Mouse (Mus musculus): ENCODE data around the gene Paqr4. TPM values are rescaled to one million over a fixed set of nuclear protein-coding genes. Genes with fewer than 3 reads are reported as not detected.

The Paqr4 gene
- total and polyA plus RNA-seq, 2 experiments from 2014 or later = 13.6 to 21.7 TPM

DNA sequence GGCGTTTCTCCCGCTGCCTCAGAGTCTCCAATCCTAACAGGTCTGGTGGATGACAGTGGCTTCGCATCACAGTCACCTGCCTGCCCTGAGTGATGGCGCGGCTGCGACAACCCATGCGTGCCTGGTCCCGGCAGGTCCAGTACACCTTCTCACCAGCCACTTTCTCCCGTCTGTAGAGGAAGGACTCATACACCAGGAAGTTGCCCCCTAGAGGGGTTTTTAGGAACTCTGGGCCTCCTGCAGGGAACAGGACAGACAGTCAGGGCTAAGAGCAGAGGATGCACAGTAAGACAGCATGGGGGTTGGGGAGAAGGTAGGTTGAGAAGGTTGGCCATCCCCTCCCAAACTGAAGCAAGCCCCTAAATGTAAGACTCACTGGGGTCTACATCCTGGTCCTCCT, 19.6 kb upstream of the Paqr4 start:
- 95% methylated on average over 9 of the region's 9 CpGs for WGBS
- Histone ChIP-seq H3K27ac (ENCODE audit: low read depth) (no peak overlapping the region), H3K4me3 (ENCODE audit: low read depth, low read length) (no peak overlapping the region), H3K27me3 (ENCODE audit: control insufficient read depth, insufficient read depth, low read length) (no peaks in the 10 kb centered on the region), H3K4me2 (ENCODE audit: low read depth, low read length) (no peak overlapping the region), H3K36me3 (replicated peaks; ENCODE audit: control insufficient read depth, insufficient read depth, low read length) (peaks cover 56% of the 10 kb centered on the region), H3K9me3 (replicated peaks; ENCODE audit: control insufficient read depth, low read length) (no peaks in the 10 kb centered on the region), H3K4me1 (ENCODE audit: control insufficient read depth, insufficient read depth) (no peaks in the 10 kb centered on the region), H3K9ac (replicated peaks; ENCODE audit: low read depth, low read length) (no peak overlapping the region)
- TF ChIP-seq CTCF (IDR thresholded peaks at IDR 0.05; ENCODE audit: low read depth) = no peak
- no peak for TF ChIP-seq EP300 (IDR thresholded peaks at IDR 0.05; ENCODE audit: low read depth)
- no peak for DNase-seq (ENCODE audit: low spot score)
- no peak for ATAC-seq (ENCODE audit: insufficient read depth, low read depth)

DNA sequence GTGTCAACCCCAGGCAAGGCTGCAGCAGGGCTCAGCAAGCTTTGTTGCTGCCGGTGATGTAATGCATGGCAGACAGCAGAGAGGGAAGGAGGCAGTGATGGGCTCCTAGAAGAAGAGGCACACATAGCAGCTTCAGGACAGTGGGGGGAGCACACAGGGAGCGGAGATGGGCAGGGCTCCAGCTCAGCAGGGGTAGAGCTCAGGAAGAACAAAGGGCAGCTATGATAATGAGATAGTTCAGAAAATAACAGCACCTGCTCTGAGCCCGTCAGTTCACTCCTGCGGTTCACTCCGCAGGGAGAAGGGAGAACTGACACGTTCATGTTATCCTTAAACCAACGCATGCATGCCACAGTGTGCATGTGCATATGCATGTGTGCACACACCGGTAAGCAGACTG, 18.1 kb upstream of the Paqr4 start:
- Histone ChIP-seq H3K4me3 (ENCODE audit: low read depth, low read length) (no peak overlapping the region), H3K4me2 (ENCODE audit: low read depth, low read length) (no peak overlapping the region), H3K36me3 (replicated peaks; ENCODE audit: control insufficient read depth, insufficient read depth, low read length) (peaks cover 59% of the 10 kb centered on the region), H3K4me1 (ENCODE audit: control insufficient read depth, insufficient read depth) (no peaks in the 10 kb centered on the region), H3K27me3 (ENCODE audit: control insufficient read depth, insufficient read depth, low read length) (no peaks in the 10 kb centered on the region), H3K27ac (ENCODE audit: low read depth) (no peak overlapping the region), H3K9me3 (replicated peaks; ENCODE audit: control insufficient read depth, low read length) (no peaks in the 10 kb centered on the region), H3K9ac (replicated peaks; ENCODE audit: low read depth, low read length) (no peak overlapping the region)
- WGBS = 83% methylated on average over 8 of the region's 8 CpGs
- ATAC-seq (ENCODE audit: insufficient read depth, low read depth) (no peak), DNase-seq (ENCODE audit: low spot score) (no peak)
- no peak for TF ChIP-seq EP300 (IDR thresholded peaks at IDR 0.05; ENCODE audit: low read depth)
- no peak for TF ChIP-seq CTCF (IDR thresholded peaks at IDR 0.05; ENCODE audit: low read depth)

DNA sequence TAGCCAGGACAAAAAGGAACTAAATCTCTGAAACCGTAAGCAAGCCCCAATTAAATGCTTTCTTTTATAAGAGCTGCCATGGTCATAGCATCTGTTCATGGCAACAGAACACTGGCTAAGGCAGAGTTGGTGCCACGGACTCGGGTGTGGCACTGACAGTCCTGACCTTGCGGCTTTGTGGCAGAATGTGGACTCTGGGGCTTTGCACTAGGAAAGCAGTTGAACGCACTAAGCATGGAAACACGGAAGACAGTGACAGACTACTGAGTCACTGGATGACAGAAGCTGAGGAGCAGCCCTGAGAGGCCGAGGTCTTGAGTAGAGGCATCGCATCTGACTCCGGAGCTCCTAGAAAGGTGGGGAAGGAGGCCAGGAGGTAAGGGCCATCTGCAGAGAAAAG, 16.9 kb upstream of the Paqr4 start:
- Histone ChIP-seq H3K4me1 (ENCODE audit: control insufficient read depth, insufficient read depth) (no peaks in the 10 kb centered on the region), H3K9ac (replicated peaks; ENCODE audit: low read depth, low read length) (no peak overlapping the region), H3K27me3 (ENCODE audit: control insufficient read depth, insufficient read depth, low read length) (no peaks in the 10 kb centered on the region), H3K36me3 (replicated peaks; ENCODE audit: control insufficient read depth, insufficient read depth, low read length) (peaks cover 72% of the 10 kb centered on the region), H3K4me3 (ENCODE audit: low read depth, low read length) (no peak overlapping the region), H3K4me2 (ENCODE audit: low read depth, low read length) (no peak overlapping the region), H3K9me3 (replicated peaks; ENCODE audit: control insufficient read depth, low read length) (no peaks in the 10 kb centered on the region), H3K27ac (ENCODE audit: low read depth) (no peak overlapping the region)
- WGBS = 92% methylated on average over 9 of the region's 9 CpGs
- TF ChIP-seq CTCF (IDR thresholded peaks at IDR 0.05; ENCODE audit: low read depth) = no peak
- TF ChIP-seq EP300 (IDR thresholded peaks at IDR 0.05; ENCODE audit: low read depth) = no peak
- DNase-seq (ENCODE audit: low spot score) = no peak
- ATAC-seq (ENCODE audit: insufficient read depth, low read depth) = no peak

DNA sequence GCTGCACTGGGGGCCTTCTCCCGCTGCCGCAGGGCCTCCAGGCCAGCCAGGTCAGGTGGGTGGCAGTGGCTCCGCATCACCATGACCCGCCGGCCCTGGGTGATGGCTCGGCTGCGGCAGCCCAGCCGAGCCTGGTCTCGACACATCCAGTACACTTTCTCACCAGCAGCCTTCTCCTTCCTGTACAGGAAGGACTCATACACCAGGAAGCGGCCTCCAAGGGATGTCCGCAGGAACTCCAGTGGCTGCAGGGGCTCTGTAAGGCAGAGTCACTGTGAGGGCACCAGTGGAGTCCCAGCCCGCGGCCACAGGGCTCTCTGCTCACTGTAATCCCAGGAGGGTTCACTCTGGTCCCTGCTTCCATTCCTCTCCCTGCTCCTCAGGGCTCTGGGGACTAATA, 15.0 kb upstream of the Paqr4 start:
- peaks cover 69% of the 10 kb centered on the region for H3K36me3 ChIP-seq (replicated peaks; ENCODE audit: control insufficient read depth, insufficient read depth, low read length)
- no peaks in the 10 kb centered on the region for H3K4me1 ChIP-seq (ENCODE audit: control insufficient read depth, insufficient read depth)
- 82% methylated on average over 13 of the region's 13 CpGs for WGBS
- H3K9me3 ChIP-seq (replicated peaks; ENCODE audit: control insufficient read depth, low read length) = no peaks in the 10 kb centered on the region
- 0 out of 2 replicates have a peak overlapping the region, but pooled peaks have one; percentile 13 for H3K4me2 ChIP-seq (ENCODE audit: low read depth, low read length)
- H3K9ac ChIP-seq (replicated peaks; ENCODE audit: low read depth, low read length) = no peak overlapping the region
- ATAC-seq (ENCODE audit: insufficient read depth, low read depth) (peak; percentile 32; the same call in 1 of the 2 replicates), DNase-seq (ENCODE audit: low spot score) (no peak)
- peak overlapping the region; percentile 30 for H3K27ac ChIP-seq (ENCODE audit: low read depth)
- H3K4me3 ChIP-seq (ENCODE audit: low read depth, low read length) = no peak overlapping the region
- no peak for TF ChIP-seq CTCF (IDR thresholded peaks at IDR 0.05; ENCODE audit: low read depth)
- H3K27me3 ChIP-seq (ENCODE audit: control insufficient read depth, insufficient read depth, low read length) = no peaks in the 10 kb centered on the region

DNA sequence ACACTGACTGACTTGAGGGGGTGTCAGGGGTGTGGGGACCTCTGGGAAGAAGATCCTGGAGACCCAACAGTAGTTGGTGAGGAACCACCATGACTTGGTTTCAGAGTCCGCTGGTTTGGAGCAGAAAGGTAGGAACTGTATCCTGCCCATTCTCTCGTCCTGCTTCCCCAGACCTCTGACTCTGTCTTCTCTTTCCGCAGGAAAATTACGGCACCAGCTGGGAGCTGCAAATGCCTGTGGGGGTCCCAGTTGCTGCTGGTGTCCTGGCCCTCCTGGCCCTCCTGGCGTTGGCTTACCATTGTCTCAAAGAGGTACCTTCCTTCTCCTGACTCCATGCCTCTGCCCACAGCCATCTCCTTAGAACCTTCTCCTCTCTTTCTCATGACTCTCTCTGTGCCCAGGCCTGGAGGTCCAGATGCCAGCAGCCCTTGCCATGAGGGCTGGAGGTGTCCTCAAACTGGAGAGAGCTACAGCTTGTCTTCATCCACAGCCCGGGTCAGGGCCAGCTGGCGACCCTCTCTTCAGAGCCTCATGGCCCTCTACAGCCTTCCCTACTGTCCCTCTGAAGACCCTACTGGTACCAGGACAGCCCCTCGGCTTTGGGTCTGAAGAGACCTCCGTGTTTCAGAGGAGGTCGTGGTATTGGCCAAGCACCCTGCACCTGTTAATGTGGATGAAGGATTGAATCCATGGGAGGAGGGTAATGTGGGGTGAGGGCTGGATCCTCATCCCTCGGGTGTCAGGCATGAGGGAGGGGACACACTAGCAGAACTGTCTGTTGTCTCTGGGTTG, 8.9 kb upstream of the Paqr4 start:
- H3K4me2 ChIP-seq (ENCODE audit: low read depth, low read length) = peak overlapping the region; percentile 57
- H3K4me1 ChIP-seq (ENCODE audit: control insufficient read depth, insufficient read depth) = peaks cover 4% of the 10 kb centered on the region
- H3K27me3 ChIP-seq (ENCODE audit: control insufficient read depth, insufficient read depth, low read length) = peaks cover 30% of the 10 kb centered on the region
- H3K9me3 ChIP-seq (replicated peaks; ENCODE audit: control insufficient read depth, low read length) = no peaks in the 10 kb centered on the region
- 76% methylated on average over 11 of the region's 11 CpGs for WGBS
- no peak; the same call in 1 of the 2 replicates for ATAC-seq (ENCODE audit: insufficient read depth, low read depth)
- H3K9ac ChIP-seq (replicated peaks; ENCODE audit: low read depth, low read length) = peak overlapping the region; percentile 33; the same call in 1 of the 2 replicates
- DNase-seq (ENCODE audit: low spot score) = no peak
- peaks cover 30% of the 10 kb centered on the region for H3K36me3 ChIP-seq (replicated peaks; ENCODE audit: control insufficient read depth, insufficient read depth, low read length)
- no peak overlapping the region for H3K27ac ChIP-seq (ENCODE audit: low read depth)
- TF ChIP-seq EP300 (IDR thresholded peaks at IDR 0.05; ENCODE audit: low read depth) = no peak
- no peak for TF ChIP-seq CTCF (IDR thresholded peaks at IDR 0.05; ENCODE audit: low read depth)
- peak overlapping the region; percentile 37 for H3K4me3 ChIP-seq (ENCODE audit: low read depth, low read length)

Measured in heart, postnatal 0 days (tissue).